ENCODE assay signal across 12 mouse cellular contexts in the genomic region with DNA sequence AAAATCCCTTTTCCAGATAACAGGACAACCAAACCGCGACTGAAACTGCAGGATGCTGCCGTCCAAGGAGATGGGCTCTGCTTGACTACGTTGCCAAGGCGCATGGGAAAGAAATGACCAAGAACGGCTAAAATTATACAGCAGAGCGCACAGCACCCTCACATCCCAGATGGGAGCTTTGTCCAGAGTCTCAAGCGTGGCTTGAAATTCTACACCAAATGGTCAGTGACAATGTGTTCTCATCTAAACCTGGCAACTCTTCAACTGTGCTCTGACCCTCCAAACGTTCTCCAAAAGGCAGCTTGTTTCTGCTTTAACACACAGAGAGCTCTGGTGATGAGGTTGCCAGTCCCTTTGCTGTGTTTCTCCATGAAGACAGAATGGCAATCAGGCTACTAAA. TPM values are rescaled to one million over a fixed set of nuclear protein-coding genes. Genes with fewer than 3 reads are reported as not detected.
DNase-seq lines count a peak whose midpoint lies in the region; ATAC-seq and TF ChIP-seq lines count a peak whose summit lies in the region.
"Had no signal": no experiment of that assay in that cellular context is flagged by ENCODE, and none has a peak within 500 bp of the region (broad histone marks: within the 10 kb centered on the region; RNA-seq: fewer than 3 reads in every experiment).

No protein-coding gene starts in this region.

- H3K9me3 ChIP-seq in forebrain, embryonic 15.5 days: no peaks in the 10 kb centered on the region
- H3K9me3 ChIP-seq in forebrain, embryonic 12.5 days: no peaks in the 10 kb centered on the region
- no peaks in the 10 kb centered on the region for H3K9me3 ChIP-seq in intestine, embryonic 15.5 days

- no peaks in the 10 kb centered on the region for H3K36me3 ChIP-seq in forebrain, embryonic 15.5 days
- peaks cover 23% of the 10 kb centered on the region for H3K36me3 ChIP-seq in forebrain, embryonic 12.5 days (replicated peaks)
- no peaks in the 10 kb centered on the region for H3K36me3 ChIP-seq in intestine, embryonic 15.5 days

- H3K4me1 ChIP-seq in forebrain, embryonic 15.5 days: peaks cover 22% of the 10 kb centered on the region
- H3K4me1 ChIP-seq in forebrain, embryonic 12.5 days: peaks cover 27% of the 10 kb centered on the region
- H3K4me1 ChIP-seq in brown adipose tissue, adult 24 weeks (ENCODE audit: control insufficient read depth, insufficient read depth, insufficient read length, low read length): peaks cover 39% of the 10 kb centered on the region
- peaks cover 23% of the 10 kb centered on the region for H3K4me1 ChIP-seq in intestine, embryonic 15.5 days (replicated peaks)

- 47% methylated on average over 9 of the region's 9 CpGs for WGBS in forebrain, embryonic 15.5 days
- 63% methylated on average over 9 of the region's 9 CpGs for WGBS in forebrain, embryonic 12.5 days
- 56% methylated on average over 9 of the region's 9 CpGs for WGBS in intestine, embryonic 15.5 days

- TF ChIP-seq CTCF in left cerebral cortex, adult 2 months (IDR thresholded peaks at IDR 0.05): no peak

- no peak overlapping the region for H3K4me3 ChIP-seq in forebrain, embryonic 15.5 days
- H3K4me3 ChIP-seq in forebrain, embryonic 12.5 days (replicated peaks): no peak overlapping the region
- no peak overlapping the region for H3K4me3 ChIP-seq in left cerebral cortex, adult 2 months
- H3K4me3 ChIP-seq in brown adipose tissue, adult 24 weeks (ENCODE audit: insufficient read depth, low read depth, low read length): no peak overlapping the region
- H3K4me3 ChIP-seq in intestine, embryonic 15.5 days (replicated peaks): no peak overlapping the region

- intact Hi-C loops in left cerebral cortex, adult 2 months (cut with DNase I): no loop called here
- intact Hi-C loops in left cerebral cortex, postnatal 10 days (cut with DNase I): no loop called here

- H3K9ac ChIP-seq in forebrain, embryonic 15.5 days (replicated peaks): no peak overlapping the region
- no peak overlapping the region for H3K9ac ChIP-seq in forebrain, embryonic 12.5 days
- no peak overlapping the region for H3K9ac ChIP-seq in intestine, embryonic 15.5 days

- no peak for DNase-seq in left cerebral cortex, adult 2 months (ENCODE audit: extremely low spot score in 1 of 2, low spot score in 2 of 2)
- DNase-seq in left cerebral cortex, postnatal 10 days (ENCODE audit: extremely low spot score in 1 of 2, low spot score in 2 of 2): no peak
- DNase-seq: kidney, postnatal 25 days; right cerebral cortex, adult 18-20 months; thymus, postnatal 36 days had no signal

- H3K4me2 ChIP-seq in forebrain, embryonic 15.5 days (replicated peaks): no peak overlapping the region
- H3K4me2 ChIP-seq in forebrain, embryonic 12.5 days: no peak overlapping the region
- peak overlapping the region; percentile 30 for H3K4me2 ChIP-seq in intestine, embryonic 15.5 days (replicated peaks)

- no peak for ATAC-seq in forebrain, embryonic 15.5 days (replicated peaks)
- ATAC-seq in forebrain, embryonic 12.5 days (ENCODE audit: low FRiP score): no peak
- no peak for ATAC-seq in intestine, embryonic 15.5 days
- ATAC-seq in megakaryocyte progenitor cell, adult 5-6 weeks (replicated peaks; ENCODE audit: poor library complexity): no peak
- no peak for ATAC-seq in monocyte, adult 5-6 weeks (replicated peaks; ENCODE audit: insufficient number of reproducible peaks, low FRiP score, low TSS enrichment, poor library complexity, severe bottlenecking)
- ATAC-seq: CD4-positive, CD25-positive, alpha-beta regulatory T cell, adult 4 months had no signal

- H3K27me3 ChIP-seq in forebrain, embryonic 15.5 days: no peaks in the 10 kb centered on the region
- H3K27me3 ChIP-seq in forebrain, embryonic 12.5 days: no peaks in the 10 kb centered on the region
- H3K27me3 ChIP-seq in intestine, embryonic 15.5 days (replicated peaks): no peaks in the 10 kb centered on the region

- H3K27ac ChIP-seq in forebrain, embryonic 15.5 days (replicated peaks): peak overlapping the region; percentile 28
- no peak overlapping the region for H3K27ac ChIP-seq in forebrain, embryonic 12.5 days
- H3K27ac ChIP-seq in left cerebral cortex, adult 2 months: 0 out of 2 replicates have a peak overlapping the region, but pooled peaks have one; percentile 3
- peak overlapping the region; percentile 37 for H3K27ac ChIP-seq in brown adipose tissue, adult 24 weeks (replicated peaks; ENCODE audit: low read depth, low read length)
- peak overlapping the region; percentile 83 for H3K27ac ChIP-seq in intestine, embryonic 15.5 days

RNA-seq across cellular contexts. Expression of a gene that starts 39.0 kb away (rescaled TPM):
- 63.6 and 66.6 TPM in 2 replicates for polyA plus RNA-seq in forebrain, embryonic 15.5 days (2015; fragmentation: Nextera tagmentation; extraction: Ambion mirVana)
- 63.7 and 63.8 TPM in 2 replicates for polyA plus RNA-seq in forebrain, embryonic 12.5 days (2016; fragmentation: Nextera tagmentation; extraction: Ambion mirVana)
- total RNA-seq in left cerebral cortex, adult 2 months (2021): 10 to 100 TPM; 30.8 to 32.9 TPM
- 10 to 100 TPM; 37.5 TPM for total RNA-seq in left cerebral cortex, postnatal 10 days (2021)
- 6.3 and 7.1 TPM in 2 replicates for polyA plus RNA-seq in brown adipose tissue, adult 24 weeks (2012; ENCODE audit: insufficient read depth, insufficient read length, missing spikeins)
- 37.6 and 39.9 TPM in 2 replicates for polyA plus RNA-seq in intestine, embryonic 15.5 days (2015; fragmentation: Nextera tagmentation; extraction: Ambion mirVana)
- total RNA-seq in megakaryocyte progenitor cell, adult 5-6 weeks (2015): 12.7 and 15.2 TPM in 2 replicates
- total RNA-seq in megakaryocyte progenitor cell, adult 5-6 weeks (2017): 12.0 and 15.2 TPM in 2 replicates
- total RNA-seq in monocyte, adult 5-6 weeks (2017): 20.4 to 33.2 TPM (median 21.8 TPM) in 3 replicates
